Mouse (Mus musculus): ENCODE data around the gene Gdpd5.

- peak; percentile 69 for TF ChIP-seq CTCF (IDR thresholded peaks at IDR 0.05; ENCODE audit: low read depth, low read length)
- TF ChIP-seq POLR2A (IDR thresholded peaks at IDR 0.05; ENCODE audit: extremely low read depth, insufficient read depth, low read length), result no peak
These were observed 69.5 kb downstream of the Gdpd5 start for GRCm38 (mm10) chr7:99450703-99451102.
